Mouse (Mus musculus): Measurements from ENCODE around the gene Lpcat2. TPM values are rescaled to one million over a fixed set of nuclear protein-coding genes. Genes with fewer than 3 reads are reported as not detected.

Lpcat2 gene
- polyA plus RNA-seq, 1 experiment from 2014 or later: 7.6 TPM

- DNase-seq (ENCODE audit: low spot score): no peak
- no peak overlapping the region for H3K4me3 ChIP-seq (ENCODE audit: low read depth, low read length)
- 48% methylated on average over 4 of the region's 4 CpGs for WGBS
- H3K27me3 ChIP-seq (replicated peaks; ENCODE audit: insufficient read depth, low read length): peaks cover 8% of the 10 kb centered on the region; the same call in 1 of the 2 replicates
- H3K4me2 ChIP-seq (replicated peaks; ENCODE audit: low read depth, low read length): no peak overlapping the region
- TF ChIP-seq CTCF (IDR thresholded peaks at IDR 0.05) (no peak), EP300 (IDR thresholded peaks at IDR 0.05) (no peak)
- H3K27ac ChIP-seq (ENCODE audit: low read length): no peak overlapping the region
- H3K9me3 ChIP-seq (ENCODE audit: low read length): no peaks in the 10 kb centered on the region
- no peak for ATAC-seq
- H3K36me3 ChIP-seq (ENCODE audit: insufficient read depth, low read length): no peaks in the 10 kb centered on the region
- no peak overlapping the region for H3K9ac ChIP-seq (replicated peaks; ENCODE audit: low read depth)
- H3K4me1 ChIP-seq (ENCODE audit: insufficient read depth, low read depth, low read length): no peaks in the 10 kb centered on the region
Measured at GRCm38 (mm10) chr8:92825991-92826390, 29.1 kb upstream of the Lpcat2 start.

GRCm38 (mm10) chr8:92827243-92828034, 27.7 kb upstream of the Lpcat2 start, which contains the start of gene Mmp2:
Gene Mmp2, plus strand, starts transcription at chr8:92827291.
- no peaks in the 10 kb centered on the region for H3K36me3 ChIP-seq (ENCODE audit: insufficient read depth, low read length)
- DNase-seq (ENCODE audit: low spot score) (peak; percentile 54), ATAC-seq (peak; percentile 82)
- no peaks in the 10 kb centered on the region for H3K4me1 ChIP-seq (ENCODE audit: insufficient read depth, low read depth, low read length)
- H3K9me3 ChIP-seq (ENCODE audit: low read length): no peaks in the 10 kb centered on the region
- TF ChIP-seq CTCF (IDR thresholded peaks at IDR 0.05) (peak; percentile 25; the same call in 1 of the 2 replicates), EP300 (IDR thresholded peaks at IDR 0.05) (no peak)
- H3K9ac ChIP-seq (replicated peaks; ENCODE audit: low read depth): no peak within 1 kb of the TSS; the same call in 1 of the 2 replicates
- peak within 1 kb of the TSS; percentile 66 for H3K27ac ChIP-seq (ENCODE audit: low read length)
- WGBS: 2% methylated on average over 36 of the region's 37 CpGs
- H3K4me3 ChIP-seq (ENCODE audit: low read depth, low read length): peak within 1 kb of the TSS; percentile 39
- peaks cover 8% of the 10 kb centered on the region; the same call in 1 of the 2 replicates for H3K27me3 ChIP-seq (replicated peaks; ENCODE audit: insufficient read depth, low read length)
- H3K4me2 ChIP-seq (replicated peaks; ENCODE audit: low read depth, low read length): peak within 1 kb of the TSS; percentile 57

GRCm38 (mm10) chr8:92828251-92828743, 26.8 kb upstream of the Lpcat2 start:
- Histone ChIP-seq H3K9me3 (ENCODE audit: low read length) (no peaks in the 10 kb centered on the region), H3K4me3 (ENCODE audit: low read depth, low read length) (peak overlapping the region; percentile 39; the same call in 1 of the 2 replicates), H3K36me3 (ENCODE audit: insufficient read depth, low read length) (no peaks in the 10 kb centered on the region), H3K4me1 (ENCODE audit: insufficient read depth, low read depth, low read length) (no peaks in the 10 kb centered on the region), H3K27me3 (replicated peaks; ENCODE audit: insufficient read depth, low read length) (peaks cover 8% of the 10 kb centered on the region; the same call in 1 of the 2 replicates), H3K27ac (ENCODE audit: low read length) (0 out of 2 replicates have a peak overlapping the region, but pooled peaks have one; percentile 14), H3K9ac (replicated peaks; ENCODE audit: low read depth) (no peak overlapping the region), H3K4me2 (replicated peaks; ENCODE audit: low read depth, low read length) (peak overlapping the region; percentile 57)
- TF ChIP-seq EP300 (IDR thresholded peaks at IDR 0.05) (no peak), CTCF (IDR thresholded peaks at IDR 0.05) (no peak)
- 28% methylated on average over 15 of the region's 15 CpGs for WGBS
- ATAC-seq (peak; percentile 52), DNase-seq (ENCODE audit: low spot score) (peak; percentile 40)

GRCm38 (mm10) chr8:92834065-92834731, 20.9 kb upstream of the Lpcat2 start:
- H3K4me3 ChIP-seq (ENCODE audit: low read depth, low read length): no peak overlapping the region
- H3K9me3 ChIP-seq (ENCODE audit: low read length): no peaks in the 10 kb centered on the region
- no peak overlapping the region for H3K9ac ChIP-seq (replicated peaks; ENCODE audit: low read depth)
- DNase-seq (ENCODE audit: low spot score) (peak; percentile 23), ATAC-seq (no peak)
- 0 out of 2 replicates have a peak, but pooled peaks cover 5% of the 10 kb centered on the region for H3K27me3 ChIP-seq (replicated peaks; ENCODE audit: insufficient read depth, low read length)
- H3K36me3 ChIP-seq (ENCODE audit: insufficient read depth, low read length): no peaks in the 10 kb centered on the region
- H3K4me2 ChIP-seq (replicated peaks; ENCODE audit: low read depth, low read length): no peak overlapping the region
- no peak for TF ChIP-seq CTCF (IDR thresholded peaks at IDR 0.05)
- no peak for TF ChIP-seq EP300 (IDR thresholded peaks at IDR 0.05)
- H3K4me1 ChIP-seq (ENCODE audit: insufficient read depth, low read depth, low read length): no peaks in the 10 kb centered on the region
- no peak overlapping the region for H3K27ac ChIP-seq (ENCODE audit: low read length)
- WGBS: 32% methylated on average over 5 of the region's 5 CpGs

- H3K9me3 ChIP-seq (ENCODE audit: low read length): no peaks in the 10 kb centered on the region
- H3K27ac ChIP-seq (ENCODE audit: low read length): no peak overlapping the region
- no peak for TF ChIP-seq CTCF (IDR thresholded peaks at IDR 0.05)
- TF ChIP-seq EP300 (IDR thresholded peaks at IDR 0.05): no peak
- no peaks in the 10 kb centered on the region for H3K4me1 ChIP-seq (ENCODE audit: insufficient read depth, low read depth, low read length)
- H3K36me3 ChIP-seq (ENCODE audit: insufficient read depth, low read length): no peaks in the 10 kb centered on the region
- 72% methylated on average over 11 of the region's 11 CpGs for WGBS
- no peak for ATAC-seq
- no peak overlapping the region for H3K9ac ChIP-seq (replicated peaks; ENCODE audit: low read depth)
- H3K27me3 ChIP-seq (replicated peaks; ENCODE audit: insufficient read depth, low read length): 0 out of 2 replicates have a peak, but pooled peaks cover 5% of the 10 kb centered on the region
- DNase-seq (ENCODE audit: low spot score): no peak
- H3K4me2 ChIP-seq (replicated peaks; ENCODE audit: low read depth, low read length): no peak overlapping the region
- H3K4me3 ChIP-seq (ENCODE audit: low read depth, low read length): no peak overlapping the region
Measured at GRCm38 (mm10) chr8:92834786-92835500, 20.2 kb upstream of the Lpcat2 start.
